Mouse (Mus musculus) large intestine, adult 2 months (tissue): Measurements from ENCODE around the gene Birc5. TPM values are rescaled to one million over a fixed set of nuclear protein-coding genes. Genes with fewer than 3 reads are reported as not detected.

Experiments used
- DNase-seq: peaks from one replicate; pipeline ENCODE4 v3.0.0-alpha.2; 2012; ENCODE audit warnings: low read depth, low spot score
- WGBS: fragments of 180-500 bp; shearing (Covaris S2); methylation state at CpG from one replicate; pipeline ENCODE4 v1.1.7; 2018; 5-methylcytosine and 5-hydroxymethylcytosine counted together
- polyA plus RNA-seq: library from polyadenylated mRNA; depleted of rRNA; stranded (reverse); fragments of >200 nt; gene quantifications from 2 replicates; pipeline ENCODE4 v1.2.3, GENCODE M21; 2012

Gene Birc5
- polyA plus RNA-seq, 1 experiment = 45.0 TPM

- DNase-seq = no peak
- 33% methylated on average over 7 of the region's 7 CpGs for WGBS
These were observed 1.3 kb upstream of the Birc5 start for GRCm38 (mm10) chr11:117847593-117848215.

GRCm38 (mm10) chr11:117848271-117848984 is 623 bp upstream of the Birc5 start:
- WGBS = 3% methylated on average over 19 of the region's 19 CpGs
- DNase-seq = no peak

DNA sequence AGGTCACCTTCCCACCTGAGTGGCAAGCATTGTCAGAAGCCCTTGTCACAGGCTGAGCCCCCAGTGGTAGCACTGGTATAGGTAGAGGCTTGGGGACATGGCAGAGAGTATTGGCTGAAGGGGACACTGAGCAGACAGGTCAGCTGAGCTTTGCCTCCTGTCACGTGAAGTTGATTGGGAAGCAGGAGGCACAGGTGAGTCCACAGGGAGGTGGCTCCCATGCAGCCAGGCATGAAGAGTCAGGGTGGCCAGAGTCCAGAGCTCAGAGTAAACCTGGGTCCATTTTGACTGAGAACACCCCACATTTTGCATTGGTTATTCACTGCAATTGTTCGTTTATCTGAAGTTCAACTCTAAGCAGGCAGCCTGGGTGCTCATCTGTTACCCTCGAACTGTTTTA is 3.8 kb downstream of the Birc5 start:
- DNase-seq = no peak
- 84% methylated on average over 3 of the region's 3 CpGs for WGBS

- DNase-seq = no peak
- WGBS = 96% methylated on average over 9 of the region's 9 CpGs
These were observed 5.2 kb downstream of the Birc5 start for GRCm38 (mm10) chr11:117854241-117854640.

DNA sequence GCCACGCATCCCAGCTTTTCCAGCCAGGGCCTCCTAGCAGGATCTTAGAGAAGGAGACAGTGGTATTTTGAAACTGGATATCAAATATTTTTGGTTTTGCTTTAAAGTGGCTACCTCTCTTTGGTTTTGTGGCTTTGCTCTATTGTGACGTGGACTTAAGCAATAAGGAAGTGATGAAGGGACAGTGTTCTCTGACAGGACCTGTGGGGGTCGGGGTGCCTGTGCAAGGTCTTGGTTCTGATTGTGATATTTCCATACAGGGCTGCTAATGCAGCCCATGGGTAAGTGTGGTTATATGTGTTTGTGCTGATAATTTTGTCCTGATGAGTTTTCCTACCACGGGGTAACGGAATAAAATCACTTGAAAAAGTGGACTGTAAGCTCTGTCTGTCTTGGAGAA is 6.3 kb downstream of the Birc5 start:
- DNase-seq = no peak
- 79% methylated on average over 5 of the region's 5 CpGs for WGBS

GRCm38 (mm10) chr11:117855975-117856374 is 6.9 kb downstream of the Birc5 start:
- DNase-seq = no peak
- 84% methylated on average over 1 of the region's 1 CpGs for WGBS

DNA sequence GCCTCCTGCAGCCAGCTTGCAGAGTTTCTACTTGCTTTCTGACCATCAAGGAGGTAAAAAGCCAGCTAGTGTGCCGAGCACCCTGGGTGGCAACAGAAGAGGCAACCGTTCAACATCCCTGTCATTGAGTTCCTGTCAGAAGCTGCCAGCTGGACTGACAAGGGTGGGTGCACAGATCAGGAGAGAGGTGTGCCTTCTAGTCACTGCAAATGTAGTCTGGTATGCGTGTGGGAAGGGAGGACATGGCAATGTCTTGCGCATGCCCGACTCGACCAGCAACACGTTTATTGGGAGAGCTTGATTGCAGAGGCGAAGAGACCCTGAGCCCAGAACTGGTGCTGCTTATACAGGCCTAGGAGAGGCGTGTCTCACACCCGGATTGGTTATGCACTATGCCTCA is 8.4 kb downstream of the Birc5 start:
- 91% methylated on average over 10 of the region's 10 CpGs for WGBS
- no peak for DNase-seq

- DNase-seq = no peak
- whole genome bisulfite sequencing = 58% methylated on average over 3 of the region's 3 CpGs
These were observed 9.3 kb downstream of the Birc5 start for GRCm38 (mm10) chr11:117858392-117858791.

DNA sequence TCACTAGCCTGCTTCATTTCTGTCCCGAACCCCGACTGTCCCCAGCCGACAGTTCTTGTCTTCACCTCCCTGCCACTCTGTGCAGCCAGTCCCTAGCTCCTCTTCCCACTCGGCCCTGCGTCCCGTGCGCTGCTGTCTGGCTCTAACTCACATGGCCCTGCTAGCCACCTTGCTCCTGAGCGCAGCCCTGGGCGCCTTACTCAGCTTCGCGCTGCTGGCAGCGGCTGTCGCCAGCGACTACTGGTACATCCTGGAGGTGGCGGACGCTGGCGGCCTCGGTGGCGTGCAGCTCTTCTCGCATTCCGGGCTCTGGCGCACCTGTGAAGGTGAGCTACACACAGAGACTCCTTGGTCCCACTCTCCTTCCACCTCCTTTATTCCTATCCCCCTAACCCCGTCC is 11.6 kb downstream of the Birc5 start, which contains the start of gene Tmem235:
Gene Tmem235 (plus strand): TSS at position 152 of the 400 bp plus-strand sequence.
- WGBS = 19% methylated on average over 23 of the region's 23 CpGs
- DNase-seq = no peak

DNA sequence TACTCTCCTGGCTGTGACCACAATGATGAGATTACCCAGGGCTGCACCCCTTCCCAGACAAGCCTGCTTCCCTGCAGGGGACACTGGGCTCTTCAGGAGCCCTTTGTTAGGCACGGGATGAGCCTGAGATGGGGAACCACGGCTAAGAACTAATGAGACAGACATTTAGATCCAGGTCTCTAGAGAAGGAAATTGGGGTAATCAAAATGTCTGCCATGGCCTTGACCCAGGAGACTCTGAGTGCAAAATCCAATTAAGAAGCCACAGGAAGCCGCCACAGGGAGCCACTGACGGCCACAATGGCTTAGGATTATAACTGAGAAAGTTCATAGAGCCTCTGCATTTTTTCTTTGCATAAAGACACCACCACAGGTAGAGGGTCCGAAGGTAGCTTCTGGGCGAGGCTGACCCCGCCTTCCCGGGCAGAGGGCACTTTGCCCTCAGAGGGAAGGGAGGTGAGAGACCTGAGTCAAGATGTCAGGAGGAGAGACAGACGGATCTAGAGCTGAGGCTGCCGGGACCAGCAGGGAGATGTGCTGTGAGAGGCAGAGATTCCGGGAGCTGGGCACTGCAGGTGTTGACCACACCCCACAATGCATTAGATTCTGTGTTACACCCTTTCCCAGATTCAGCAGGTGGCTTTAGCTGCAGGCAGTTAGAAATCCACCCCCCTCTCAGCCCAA is 14.3 kb downstream of the Birc5 start:
- WGBS = 22% methylated on average over 11 of the region's 11 CpGs
- DNase-seq = peak; percentile 32

- WGBS = 51% methylated on average over 2 of the region's 2 CpGs
- no peak for DNase-seq
These were observed 15.8 kb downstream of the Birc5 start for GRCm38 (mm10) chr11:117864805-117865204.

DNA sequence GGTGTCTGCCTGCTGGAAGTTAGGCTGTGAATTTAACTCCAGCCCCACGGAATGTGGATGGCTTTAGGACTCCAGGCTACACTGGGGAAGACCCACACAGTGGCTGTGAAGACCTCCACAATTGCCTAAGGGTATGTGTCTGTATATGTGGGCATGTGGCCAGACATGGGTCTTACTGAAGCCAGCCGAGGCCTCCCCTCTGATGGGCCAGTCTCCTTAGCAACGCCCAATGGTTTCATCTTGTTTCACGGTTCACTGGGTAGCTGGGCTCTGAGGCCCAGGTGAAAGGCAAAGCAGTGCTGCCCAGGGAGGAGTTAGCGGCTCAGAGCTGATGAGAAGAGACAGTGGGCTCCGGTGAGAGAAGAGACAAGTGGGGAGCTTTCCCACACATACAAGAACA is 16.9 kb downstream of the Birc5 start:
- WGBS = 72% methylated on average over 6 of the region's 6 CpGs
- no peak for DNase-seq

DNA sequence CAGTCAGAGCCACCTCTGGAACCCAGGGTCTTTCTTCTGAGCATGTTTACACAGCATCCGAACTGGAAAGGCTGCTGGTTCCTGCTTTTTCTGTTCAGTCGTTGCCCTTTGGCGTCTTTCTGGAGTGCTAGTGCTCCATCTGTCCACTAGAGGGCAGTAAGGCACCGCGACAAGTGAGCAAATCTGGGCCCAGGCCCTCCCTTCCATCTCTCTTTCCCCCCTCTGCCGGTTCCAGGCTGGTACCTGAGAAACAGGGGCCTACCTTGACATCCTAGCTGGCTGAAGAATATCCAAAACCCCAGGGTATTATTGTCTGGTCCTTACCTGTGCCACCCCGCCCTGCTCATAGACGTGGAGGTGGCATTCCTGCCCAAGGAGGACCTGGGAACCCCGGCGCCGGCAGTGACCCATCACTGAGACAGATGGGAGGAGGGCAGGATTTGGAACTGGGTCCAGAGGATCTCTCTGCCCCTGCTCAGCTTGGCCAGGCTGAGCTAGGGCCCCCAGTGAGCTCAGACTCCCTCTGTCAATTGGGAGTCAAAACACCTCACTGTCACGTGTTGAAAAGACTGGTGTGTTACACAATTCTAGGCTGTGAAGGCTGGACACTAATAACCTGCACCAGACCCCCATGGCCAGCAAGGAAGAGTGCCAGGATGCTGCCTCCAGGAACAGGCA is 21.8 kb downstream of the Birc5 start:
- 40% methylated on average over 12 of the region's 12 CpGs for WGBS
- peak; percentile 72 for DNase-seq

DNA sequence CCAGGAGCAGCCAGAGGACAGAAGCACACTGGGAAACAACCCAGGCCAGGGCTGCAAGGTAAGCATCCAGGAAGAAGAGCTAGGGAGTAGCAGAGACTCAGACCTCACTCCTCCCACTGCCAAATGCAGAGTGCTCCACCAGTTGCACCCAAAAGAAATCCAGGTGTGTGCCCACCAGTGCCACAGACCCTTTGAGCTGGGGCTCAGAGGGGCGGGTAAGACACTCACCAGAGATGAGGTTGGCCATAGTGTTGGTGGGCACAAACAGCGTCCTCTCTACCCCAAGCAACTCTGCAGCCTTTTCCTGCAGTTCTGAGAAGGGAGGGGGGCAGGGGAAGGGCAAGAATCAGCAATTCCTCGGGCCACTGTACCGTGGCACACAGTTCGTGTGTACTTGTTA is 22.3 kb downstream of the Birc5 start:
- no peak for DNase-seq
- WGBS = 82% methylated on average over 5 of the region's 5 CpGs

GRCm38 (mm10) chr11:117871911-117872584 is 23.0 kb downstream of the Birc5 start:
- 62% methylated on average over 12 of the region's 12 CpGs for WGBS
- DNase-seq = no peak

DNA sequence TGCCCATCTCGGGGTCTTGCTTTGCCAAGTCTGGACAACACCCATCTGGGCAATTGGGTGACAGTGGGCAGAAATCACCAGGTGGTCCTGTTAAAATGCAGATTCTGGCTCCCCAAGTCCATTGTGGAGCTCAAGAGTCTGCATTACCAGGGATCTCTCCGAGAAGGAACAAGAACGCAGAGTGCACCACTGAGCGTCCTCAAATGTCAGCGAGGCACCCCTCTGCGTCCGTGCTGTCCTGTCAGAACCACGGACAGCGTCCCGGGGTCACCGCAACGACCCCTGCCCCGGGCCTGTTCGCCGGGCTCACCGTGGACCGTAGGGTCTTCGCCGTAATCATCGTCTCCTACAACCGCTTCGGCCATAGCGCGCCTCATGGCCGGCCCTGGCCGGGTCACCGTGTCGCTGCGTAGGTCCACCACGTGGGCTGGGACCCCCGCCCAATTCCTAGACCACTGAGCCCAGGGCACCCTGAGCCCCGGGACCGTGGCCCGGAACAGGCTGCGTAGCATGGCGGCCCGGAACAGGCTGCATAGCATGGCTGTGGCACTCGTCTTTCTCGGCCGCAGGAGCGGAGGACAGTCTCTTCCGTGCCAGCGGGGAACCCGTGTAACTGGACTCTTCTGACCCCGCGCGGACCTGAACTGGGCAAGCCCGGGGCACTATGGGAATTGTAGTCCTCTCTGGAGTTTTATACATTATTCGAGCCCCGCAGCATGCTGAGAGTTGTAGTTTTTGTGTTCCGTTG is 24.0 kb downstream of the Birc5 start, which contains the start of gene Tha1:
Gene Tha1 (minus strand): TSS at position 621 of the 748 bp plus-strand sequence.
- WGBS = 2% methylated on average over 51 of the region's 51 CpGs
- peak; percentile 57 for DNase-seq

DNA sequence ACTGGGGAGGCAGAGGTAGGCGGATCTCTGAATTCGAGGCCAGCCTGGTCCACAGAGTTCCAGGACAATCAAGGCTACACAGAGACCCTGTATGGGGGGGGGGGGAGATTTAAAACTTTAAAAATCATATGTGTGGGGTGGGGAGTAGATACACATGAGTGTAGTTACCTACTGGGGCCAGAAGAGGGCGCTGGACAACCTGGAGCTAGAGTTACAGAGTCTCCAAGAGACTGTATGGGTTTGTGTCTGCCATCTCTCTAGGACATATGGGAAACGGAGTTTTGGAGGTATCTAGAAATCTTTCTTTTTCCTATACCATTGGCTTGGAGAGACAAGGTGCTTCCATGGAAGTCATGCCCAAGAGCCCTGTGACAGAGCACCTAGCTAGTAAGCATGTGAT is 25.4 kb downstream of the Birc5 start:
- DNase-seq = no peak
- WGBS = 63% methylated on average over 4 of the region's 4 CpGs

DNA sequence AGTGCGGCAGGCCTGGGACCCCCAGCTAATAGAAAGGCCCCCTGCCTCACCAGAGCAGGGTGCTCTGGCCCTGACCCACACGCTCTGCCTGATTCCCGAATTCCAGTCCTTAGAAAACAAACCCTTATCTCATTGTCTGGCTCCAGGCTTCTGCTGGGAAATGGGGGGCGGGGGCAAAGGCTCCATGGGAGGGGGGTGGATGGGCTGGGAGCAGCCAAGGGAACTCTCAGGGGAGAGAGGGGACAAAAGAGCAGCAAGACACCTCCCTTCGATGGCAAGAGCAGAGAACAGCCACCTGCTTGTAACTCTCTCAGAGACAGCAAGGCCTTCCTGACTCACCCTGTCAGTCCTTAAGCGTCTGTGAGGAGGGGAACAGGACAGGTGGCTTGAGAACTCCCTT is 26.6 kb downstream of the Birc5 start:
- 73% methylated on average over 6 of the region's 6 CpGs for WGBS
- DNase-seq = no peak
